23 mouse cellular contexts compared by ENCODE assay signal in the genomic region with DNA sequence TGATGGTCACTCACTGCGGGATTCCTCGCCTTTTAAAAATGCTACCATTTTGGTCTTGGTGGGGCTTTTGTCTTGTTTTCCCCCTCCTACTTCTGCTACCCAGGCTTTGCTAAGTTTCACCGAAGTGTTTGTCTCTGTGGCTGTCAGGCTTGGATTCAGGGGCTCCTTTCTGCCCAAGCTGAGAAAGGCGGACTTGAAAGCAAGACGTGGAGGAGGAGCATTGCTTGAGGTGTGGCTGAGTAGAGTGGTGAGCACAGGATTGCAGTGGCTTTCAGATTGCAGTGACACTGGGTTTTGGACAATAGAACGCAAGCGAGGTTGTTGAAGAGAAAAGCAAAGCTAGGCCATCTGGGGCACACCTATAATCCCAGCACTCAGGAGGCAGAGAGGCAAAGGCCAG. TPM values are rescaled to one million over a fixed set of nuclear protein-coding genes. Genes with fewer than 3 reads are reported as not detected.
A peak's percentile ranks its signal among the peaks of the same experiment; 100 is the strongest.
DNase-seq lines count a peak whose midpoint lies in the region; TF ChIP-seq lines count a peak whose summit lies in the region.
"Had no signal": no experiment of that assay in that cellular context is flagged by ENCODE, and none has a peak within 500 bp of the region (broad histone marks: within the 10 kb centered on the region; RNA-seq: fewer than 3 reads in every experiment).

No protein-coding gene starts in this region.

- no peak for TF ChIP-seq EP300 in ES-Bruce4 (IDR thresholded peaks at IDR 0.05; ENCODE audit: insufficient read depth, low read depth, low read length)

- H3K4me1 ChIP-seq in heart, embryonic 10.5 days, result peaks cover 10% of the 10 kb centered on the region; the same call in 1 of the 2 replicates
- H3K4me1 ChIP-seq in ES-Bruce4 (ENCODE audit: control insufficient read depth, insufficient read depth, low read length), result peaks cover 4% of the 10 kb centered on the region
- peaks cover 2 to 13% of the 10 kb centered on the region in 2 experiments; a peak in 2 of 4 replicates for H3K4me1 ChIP-seq in ES-E14 (ENCODE audit: control insufficient read depth in 2 of 2, insufficient read depth in 2 of 2, low read length in 2 of 2, poor library complexity in 1 of 2)
- H3K4me1 ChIP-seq: embryonic facial prominence, embryonic 15.5 days had no signal

- H3K27ac ChIP-seq in heart, embryonic 10.5 days, result no peak overlapping the region
- H3K27ac ChIP-seq in ES-Bruce4 (ENCODE audit: insufficient read depth, low read length), result 0 out of 2 replicates have a peak overlapping the region, but pooled peaks have one; percentile 1
- no peak overlapping the region; the same call in 1 of the 2 replicates for H3K27ac ChIP-seq in ES-E14 (ENCODE audit: insufficient read depth, low read depth, low read length, poor library complexity, severe bottlenecking)
- H3K27ac ChIP-seq: embryonic facial prominence, embryonic 13.5 days; embryonic facial prominence, embryonic 15.5 days; forebrain, embryonic 10.5 days; forebrain, embryonic 12.5 days had no signal

- H3K9me3 ChIP-seq in heart, embryonic 10.5 days, result no peaks in the 10 kb centered on the region
- no peaks in the 10 kb centered on the region for H3K9me3 ChIP-seq in ES-Bruce4 (replicated peaks; ENCODE audit: control insufficient read depth, insufficient read depth, low read length, poor library complexity, severe bottlenecking)
- no peaks in the 10 kb centered on the region for H3K9me3 ChIP-seq in ES-E14 (ENCODE audit: control insufficient read depth, insufficient read depth, low read depth, low read length)
- H3K9me3 ChIP-seq: embryonic facial prominence, embryonic 13.5 days; embryonic facial prominence, embryonic 15.5 days; forebrain, embryonic 12.5 days had no signal

- in situ Hi-C loops in ES-E14 (cut with MboI; ENCODE audit: low sequenced_read_pairs in 2 of 2, unreplicated experiment in 2 of 2), result no loop called here

- no peaks in the 10 kb centered on the region for H3K27me3 ChIP-seq in heart, embryonic 10.5 days (ENCODE audit: insufficient read depth, poor library complexity, severe bottlenecking)
- no peaks in the 10 kb centered on the region for H3K27me3 ChIP-seq in ES-Bruce4 (ENCODE audit: control insufficient read depth, insufficient read depth, low read length, poor library complexity, severe bottlenecking)
- H3K27me3 ChIP-seq: CH12.LX; embryonic facial prominence, embryonic 13.5 days; embryonic facial prominence, embryonic 15.5 days; forebrain, embryonic 12.5 days had no signal

- H3K4me3 ChIP-seq in heart, embryonic 10.5 days, result no peak overlapping the region
- H3K4me3 ChIP-seq in ES-Bruce4 (ENCODE audit: low read depth, low read length) (no peak overlapping the region), ES-E14 (ENCODE audit: insufficient read depth in 1 of 2, low read depth in 1 of 2, low read length in 2 of 2, poor library complexity in 1 of 2, severe bottlenecking in 1 of 2) (no peak overlapping the region)
- H3K4me3 ChIP-seq: embryonic facial prominence, embryonic 13.5 days; embryonic facial prominence, embryonic 15.5 days; erythroblast, embryonic 14.5 days; forebrain, embryonic 10.5 days; forebrain, embryonic 12.5 days had no signal

- TF ChIP-seq CTCF in ES-Bruce4 (IDR thresholded peaks at IDR 0.05; ENCODE audit: low read depth, low read length), result no peak

- peaks cover 15% of the 10 kb centered on the region; the same call in 1 of the 2 replicates for H3K36me3 ChIP-seq in heart, embryonic 10.5 days
- H3K36me3 ChIP-seq in ES-Bruce4 (ENCODE audit: control insufficient read depth, insufficient read depth, low read length, poor library complexity, severe bottlenecking) (peaks cover 14% of the 10 kb centered on the region), ES-E14 (ENCODE audit: control insufficient read depth, insufficient read depth, low read length, poor library complexity, severe bottlenecking) (no peaks in the 10 kb centered on the region; the same call in 1 of the 2 replicates)

- DNase-seq in heart, adult 11 months, result peak; percentile 45
- no peak for DNase-seq in heart, embryonic 10.5 days (ENCODE audit: low spot score)
- DNase-seq in ES-E14 (ENCODE audit: low read depth, low spot score) (peak; percentile 41), ZHBTc4 (ENCODE audit: low read depth, low spot score) (peak; percentile 83)
- no peak for DNase-seq in frontal cortex, postnatal 14 days (ENCODE audit: low spot score in 2 of 2)
- DNase-seq in layer of hippocampus, adult 8-10 months (ENCODE audit: low spot score in 2 of 2), result no peak
- DNase-seq: adrenal gland, adult 2 months; adrenal gland, postnatal 10 days; adrenal gland, postnatal 25 days; B cell, adult 2 months; cerebellum, adult 11 months; cerebellum, adult 18-20 months; cerebellum, adult 9-10 months; cerebellum, postnatal 10 days; cerebellum, postnatal 25 days; embryo, embryonic 11 days had no signal

- TF ChIP-seq POLR2A in ES-Bruce4 (IDR thresholded peaks at IDR 0.05; ENCODE audit: insufficient read depth, low read length), result no peak

- no peak overlapping the region for H3K9ac ChIP-seq in ES-Bruce4 (ENCODE audit: low read depth, poor library complexity, severe bottlenecking)
- no peak overlapping the region for H3K9ac ChIP-seq in ES-E14 (ENCODE audit: insufficient read depth, low read depth, low read length, poor library complexity, severe bottlenecking)
- H3K9ac ChIP-seq: embryonic facial prominence, embryonic 13.5 days; embryonic facial prominence, embryonic 15.5 days; forebrain, embryonic 12.5 days had no signal

- 69% methylated on average over 7 of the region's 7 CpGs for WGBS in heart, embryonic 10.5 days

TF ChIP-seq in ES-E14, 5 proteins besides CTCF, POLR2A, EP300 and RAD21:
- no peak for TF ChIP-seq ZC3H11A (IDR thresholded peaks at IDR 0.05; ENCODE audit: borderline replicate concordance, low read depth, low read length)
- no peak for TF ChIP-seq CHD2 (IDR thresholded peaks at IDR 0.05; ENCODE audit: low read depth, low read length)

RNA-seq across cellular contexts. Expression of a gene that starts 16.7 kb away (rescaled TPM):
- polyA plus RNA-seq in heart, embryonic 10.5 days (2016; fragmentation: Nextera tagmentation; extraction: Ambion mirVana), result 36.0 and 49.3 TPM in 2 replicates
- 183 and 202 TPM in 2 replicates for polyA plus RNA-seq in ES-Bruce4 (2011; ENCODE audit: insufficient read depth, insufficient read length, low read depth, missing spikeins)
- 117 and 121 TPM in 2 replicates for total RNA-seq in ES-E14 (2012; rRNA removed)
- 100 to 1,000 TPM; 242 to 265 (median 252) TPM for total RNA-seq in layer of hippocampus, adult 8-10 months (2022)

Comparison
In these comparisons a context has a peak if more than half of its experiments do, and no peak if none do; other contexts are left out.
1. DNase-seq: peak in heart, adult 11 months (single experiment), ES-E14 (single experiment) and ZHBTc4 (single experiment); none in heart, embryonic 10.5 days (single experiment), frontal cortex, postnatal 14 days (0 of 2) and layer of hippocampus, adult 8-10 months (0 of 2).